Mouse (Mus musculus): ENCODE measurements around the gene Pitpna. TPM values are rescaled to one million over a fixed set of nuclear protein-coding genes. Genes with fewer than 3 reads are reported as not detected.
"Not testable (repeated sequence)": the region's sequence is repeated elsewhere in the genome, so short reads cannot be mapped to it uniquely, and the experiment has no call there.

Gene Pitpna
- polyA plus RNA-seq, 1 experiment from 2014 or later = 80.1 TPM

DNA sequence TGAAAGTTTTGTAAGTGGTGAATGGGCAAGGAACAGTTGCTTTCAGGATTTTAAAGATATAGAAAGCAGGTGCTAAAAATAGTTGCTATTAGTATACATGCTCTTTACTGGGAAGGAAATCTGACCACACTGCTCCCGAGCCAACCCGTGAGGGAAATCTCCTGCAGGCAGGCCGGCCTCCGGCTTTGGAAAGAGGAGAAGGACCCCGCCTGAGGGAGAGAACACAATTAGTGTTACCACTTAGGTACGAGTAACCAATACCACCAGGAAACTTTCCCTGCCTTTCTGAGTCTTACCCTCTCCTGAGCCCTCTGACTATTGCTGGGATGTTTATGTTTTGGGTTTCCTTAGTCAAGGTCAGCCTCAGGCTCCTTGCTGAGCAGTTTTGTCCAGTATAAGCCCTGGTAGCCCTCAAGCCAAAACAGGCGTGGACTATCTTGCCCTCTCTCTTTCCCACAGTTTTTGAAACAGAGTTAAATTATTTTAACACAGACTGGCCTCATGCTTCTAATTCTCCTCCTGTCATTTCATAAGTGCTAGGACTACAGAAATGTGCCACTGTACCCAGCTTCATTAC is 34.9 kb upstream of the Pitpna start:
- Histone ChIP-seq H3K27ac (peak overlapping the region; percentile 48; the same call in 1 of the 2 replicates), H3K4me1 (peaks cover 45% of the 10 kb centered on the region), H3K27me3 (ENCODE audit: insufficient read depth, poor library complexity, severe bottlenecking) (no peaks in the 10 kb centered on the region), H3K4me3 (no peak overlapping the region), H3K9me3 (no peaks in the 10 kb centered on the region), H3K36me3 (peaks cover 8% of the 10 kb centered on the region; the same call in 1 of the 2 replicates)
- DNase-seq (ENCODE audit: low spot score) = no peak
- 41% methylated on average over 7 of the region's 7 CpGs for WGBS

DNA sequence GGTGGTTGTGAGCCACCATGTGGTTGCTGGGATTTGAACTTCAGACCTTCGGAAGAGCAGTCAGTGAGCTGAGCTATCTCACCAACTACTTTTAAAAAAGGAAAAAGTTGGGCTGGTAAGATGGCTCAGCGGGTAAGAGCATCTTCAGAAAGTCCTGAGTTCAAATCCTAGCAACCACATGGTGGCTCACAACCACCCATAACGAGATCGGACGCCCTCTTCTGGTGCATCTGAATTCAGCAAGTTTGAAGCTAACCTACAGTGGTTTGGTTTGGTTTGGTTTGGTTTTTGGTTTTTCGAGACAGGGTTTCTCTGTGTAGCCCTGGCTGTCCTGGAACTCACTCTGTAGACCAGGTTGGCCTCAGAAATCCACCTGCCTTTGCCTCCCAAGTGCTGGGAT is 31.9 kb upstream of the Pitpna start:
- Histone ChIP-seq H3K36me3 (peaks cover 11% of the 10 kb centered on the region; the same call in 1 of the 2 replicates), H3K4me1 (peaks cover 23% of the 10 kb centered on the region)
- not testable (repeated sequence) for H3K9me3 ChIP-seq; H3K27ac ChIP-seq; H3K27me3 ChIP-seq (ENCODE audit: insufficient read depth, poor library complexity, severe bottlenecking); H3K4me3 ChIP-seq; DNase-seq (ENCODE audit: low spot score)
- WGBS = 83% methylated on average over 6 of the region's 6 CpGs

DNA sequence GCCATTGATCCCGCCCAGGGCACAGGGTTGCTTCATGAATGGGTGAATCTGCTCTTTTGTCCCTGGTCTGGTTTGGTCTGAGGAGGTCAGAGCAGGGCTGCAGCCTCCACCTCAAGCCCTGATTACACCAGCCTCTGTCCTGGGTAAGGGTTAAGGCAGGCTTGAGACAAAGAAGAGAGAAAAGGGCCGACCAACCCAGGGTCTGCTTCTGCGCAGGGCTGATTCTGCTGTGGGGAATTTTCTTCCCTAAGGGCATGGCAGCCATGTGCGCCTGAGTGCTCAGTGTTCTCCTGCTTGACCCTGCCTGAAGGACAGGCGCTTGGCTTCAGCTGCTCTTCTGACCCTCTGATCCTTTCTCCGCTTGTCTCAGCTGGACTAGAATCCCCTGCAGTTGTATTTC is 30.8 kb upstream of the Pitpna start:
- Histone ChIP-seq H3K4me3 (no peak overlapping the region), H3K27ac (peak overlapping the region; percentile 39; the same call in 1 of the 2 replicates), H3K9me3 (no peaks in the 10 kb centered on the region), H3K27me3 (ENCODE audit: insufficient read depth, poor library complexity, severe bottlenecking) (peaks cover 6% of the 10 kb centered on the region; the same call in 1 of the 2 replicates), H3K4me1 (peaks cover 23% of the 10 kb centered on the region), H3K36me3 (peaks cover 11% of the 10 kb centered on the region; the same call in 1 of the 2 replicates)
- WGBS = 81% methylated on average over 6 of the region's 6 CpGs
- DNase-seq (ENCODE audit: low spot score) = no peak

DNA sequence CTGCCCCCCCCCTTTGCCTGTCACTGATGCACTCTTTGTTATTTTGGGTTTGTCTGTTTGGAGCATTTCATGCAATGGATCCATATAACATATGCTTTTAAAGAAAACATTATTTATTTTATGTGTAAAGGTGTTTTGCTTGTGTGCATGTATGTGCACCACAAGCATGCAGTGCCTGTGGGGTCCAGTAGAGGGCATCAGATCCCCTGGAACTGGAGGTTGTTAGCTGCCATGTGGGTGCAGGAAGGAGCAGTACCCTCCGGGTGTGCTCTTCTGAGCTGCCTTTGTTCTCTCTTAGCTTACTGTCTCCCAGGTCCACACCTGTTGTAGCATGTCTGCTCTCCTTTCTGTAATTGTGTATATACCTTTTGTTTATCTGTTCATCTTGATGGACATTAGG is 29.8 kb upstream of the Pitpna start:
- WGBS = 92% methylated on average over 1 of the region's 1 CpGs
- no peak overlapping the region for H3K27ac ChIP-seq
- peaks cover 6% of the 10 kb centered on the region; the same call in 1 of the 2 replicates for H3K27me3 ChIP-seq (ENCODE audit: insufficient read depth, poor library complexity, severe bottlenecking)
- H3K4me3 ChIP-seq = no peak overlapping the region
- H3K9me3 ChIP-seq = no peaks in the 10 kb centered on the region
- no peak for DNase-seq (ENCODE audit: low spot score)
- H3K4me1 ChIP-seq = peaks cover 23% of the 10 kb centered on the region
- H3K36me3 ChIP-seq = peaks cover 11% of the 10 kb centered on the region; the same call in 1 of the 2 replicates

DNA sequence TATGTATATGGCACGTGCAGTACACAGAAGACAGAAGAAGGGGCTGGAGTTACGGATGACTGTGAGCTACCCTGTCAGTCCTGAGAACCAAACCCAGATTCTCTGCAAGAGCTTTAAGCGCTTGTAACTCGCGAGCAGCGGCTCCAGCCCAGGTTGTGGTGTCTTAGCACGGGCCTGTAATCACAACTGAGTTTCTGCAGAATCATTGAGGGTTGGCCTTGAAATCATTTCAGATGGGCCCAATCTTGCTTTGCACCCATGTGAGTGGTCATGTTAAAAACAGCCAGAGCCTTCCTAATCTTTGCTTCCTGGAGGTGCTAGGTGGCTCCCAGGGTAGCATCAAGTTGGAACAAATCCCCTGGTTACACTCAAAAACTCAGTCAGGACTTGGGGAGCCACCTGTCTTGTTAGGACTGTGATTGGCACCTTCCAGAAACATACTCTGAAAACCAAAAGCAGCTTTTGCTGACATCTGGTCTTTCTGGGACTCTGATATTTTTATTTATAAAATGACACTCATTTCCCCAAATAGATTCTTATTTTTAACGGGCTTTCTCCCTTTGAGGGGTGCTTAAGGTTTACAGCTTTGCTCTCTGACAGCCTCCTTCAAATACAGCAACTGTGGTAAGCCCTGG is 27.9 kb upstream of the Pitpna start:
- no peak for DNase-seq (ENCODE audit: low spot score)
- no peaks in the 10 kb centered on the region for H3K9me3 ChIP-seq
- WGBS = 85% methylated on average over 8 of the region's 8 CpGs
- H3K4me1 ChIP-seq = peaks cover 41% of the 10 kb centered on the region
- peaks cover 11% of the 10 kb centered on the region; the same call in 1 of the 2 replicates for H3K36me3 ChIP-seq
- H3K27me3 ChIP-seq (ENCODE audit: insufficient read depth, poor library complexity, severe bottlenecking) = peaks cover 6% of the 10 kb centered on the region; the same call in 1 of the 2 replicates
- H3K27ac ChIP-seq = no peak overlapping the region
- no peak overlapping the region for H3K4me3 ChIP-seq

DNA sequence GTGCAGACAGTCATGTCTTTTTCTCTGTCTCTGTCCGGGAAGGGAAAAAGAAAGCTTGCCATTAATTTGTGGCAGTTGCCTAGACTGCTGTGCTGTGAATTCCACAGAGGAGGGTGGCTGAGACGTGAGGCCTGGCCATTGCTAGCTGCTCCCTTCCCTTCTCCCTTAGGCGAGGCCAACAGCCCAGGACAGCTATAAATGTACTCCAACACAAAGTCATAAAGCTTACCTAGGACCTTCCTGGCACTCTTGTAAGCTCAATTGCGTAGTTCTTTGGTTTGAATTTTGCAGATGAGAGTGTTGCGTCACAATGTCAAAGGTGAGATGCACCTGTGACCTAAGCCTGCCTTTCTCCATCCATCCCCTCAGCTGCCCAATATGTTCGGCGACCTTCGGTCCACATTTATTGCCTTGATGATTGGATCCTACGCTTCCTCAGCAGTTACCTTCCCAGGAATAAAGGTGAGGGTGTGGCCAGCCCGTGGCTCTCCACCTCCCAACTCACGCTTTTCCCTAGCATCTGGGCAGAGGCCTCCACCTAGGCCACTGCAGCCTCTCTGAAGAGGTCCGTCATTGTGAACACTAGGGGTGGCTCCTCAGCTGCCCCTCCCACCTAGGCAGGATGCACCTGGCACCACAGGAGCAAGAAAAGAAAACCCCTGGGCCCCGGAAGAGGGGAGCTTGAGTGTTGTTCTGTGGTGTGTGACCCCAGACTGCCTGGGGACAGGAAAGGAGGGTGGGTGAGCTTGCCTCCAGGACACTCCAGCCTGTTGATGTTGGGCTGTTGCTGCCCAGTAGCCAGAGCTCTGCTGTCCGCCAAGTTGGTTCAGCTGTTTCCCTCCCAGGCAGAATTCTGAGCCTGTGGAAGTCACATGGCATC is 27.1 kb upstream of the Pitpna start:
- Histone ChIP-seq H3K27ac (0 out of 2 replicates have a peak overlapping the region, but pooled peaks have one; percentile 9), H3K4me3 (no peak overlapping the region), H3K27me3 (ENCODE audit: insufficient read depth, poor library complexity, severe bottlenecking) (peaks cover 6% of the 10 kb centered on the region; the same call in 1 of the 2 replicates), H3K4me1 (peaks cover 48% of the 10 kb centered on the region), H3K36me3 (peaks cover 11% of the 10 kb centered on the region; the same call in 1 of the 2 replicates), H3K9me3 (no peaks in the 10 kb centered on the region)
- DNase-seq (ENCODE audit: low spot score) = no peak
- 76% methylated on average over 14 of the region's 14 CpGs for WGBS

DNA sequence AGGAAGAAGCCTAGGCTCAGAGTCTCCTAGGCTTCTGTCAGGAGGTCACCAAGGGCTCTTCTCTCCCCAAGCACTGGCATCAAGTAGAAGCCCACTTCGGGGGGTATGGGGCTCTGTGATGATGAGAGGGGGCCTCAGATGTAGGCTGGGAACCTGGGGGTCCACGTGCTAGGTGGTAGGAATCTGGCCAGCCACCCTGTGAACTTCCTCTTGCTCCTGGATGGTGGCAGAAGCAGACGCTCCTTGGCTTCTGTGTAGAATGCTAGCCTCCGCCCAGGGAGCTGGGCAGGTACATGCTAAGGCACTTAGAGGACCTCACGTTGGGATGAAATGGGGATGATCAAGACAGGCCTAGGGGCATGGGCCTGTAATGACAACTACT is 26.5 kb upstream of the Pitpna start:
- DNase-seq (ENCODE audit: low spot score) = no peak
- Histone ChIP-seq H3K36me3 (peaks cover 11% of the 10 kb centered on the region; the same call in 1 of the 2 replicates), H3K4me3 (no peak overlapping the region), H3K9me3 (no peaks in the 10 kb centered on the region), H3K27me3 (ENCODE audit: insufficient read depth, poor library complexity, severe bottlenecking) (peaks cover 6% of the 10 kb centered on the region; the same call in 1 of the 2 replicates), H3K4me1 (peaks cover 54% of the 10 kb centered on the region), H3K27ac (0 out of 2 replicates have a peak overlapping the region, but pooled peaks have one; percentile 9)
- 76% methylated on average over 5 of the region's 5 CpGs for WGBS

DNA sequence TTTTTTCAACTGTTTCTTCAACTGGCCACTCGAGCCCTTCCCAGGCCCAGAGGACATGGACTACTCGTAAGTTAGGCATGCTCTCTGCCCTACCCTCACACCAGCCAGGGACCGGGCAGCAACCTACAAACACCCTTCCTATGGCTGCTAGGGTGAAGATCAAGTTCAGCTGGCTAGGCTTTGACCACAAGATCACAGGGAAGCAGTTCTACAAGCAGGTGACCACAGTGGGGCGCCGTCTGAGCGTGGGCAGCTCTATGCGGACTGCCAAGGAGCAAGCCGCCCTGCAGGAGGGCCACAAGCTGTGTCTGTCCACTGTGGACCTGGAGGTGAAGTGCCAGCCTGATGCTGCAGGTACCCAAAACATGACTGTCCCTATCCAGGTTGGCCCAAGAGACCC is 25.1 kb upstream of the Pitpna start:
- DNase-seq (ENCODE audit: low spot score) = no peak
- peaks cover 6% of the 10 kb centered on the region; the same call in 1 of the 2 replicates for H3K27me3 ChIP-seq (ENCODE audit: insufficient read depth, poor library complexity, severe bottlenecking)
- H3K4me3 ChIP-seq = no peak overlapping the region
- H3K9me3 ChIP-seq = no peaks in the 10 kb centered on the region
- H3K36me3 ChIP-seq = 0 out of 2 replicates have a peak, but pooled peaks cover 4% of the 10 kb centered on the region
- peak overlapping the region; percentile 77; the same call in 1 of the 2 replicates for H3K27ac ChIP-seq
- H3K4me1 ChIP-seq = peaks cover 63% of the 10 kb centered on the region
- 76% methylated on average over 8 of the region's 8 CpGs for WGBS

DNA sequence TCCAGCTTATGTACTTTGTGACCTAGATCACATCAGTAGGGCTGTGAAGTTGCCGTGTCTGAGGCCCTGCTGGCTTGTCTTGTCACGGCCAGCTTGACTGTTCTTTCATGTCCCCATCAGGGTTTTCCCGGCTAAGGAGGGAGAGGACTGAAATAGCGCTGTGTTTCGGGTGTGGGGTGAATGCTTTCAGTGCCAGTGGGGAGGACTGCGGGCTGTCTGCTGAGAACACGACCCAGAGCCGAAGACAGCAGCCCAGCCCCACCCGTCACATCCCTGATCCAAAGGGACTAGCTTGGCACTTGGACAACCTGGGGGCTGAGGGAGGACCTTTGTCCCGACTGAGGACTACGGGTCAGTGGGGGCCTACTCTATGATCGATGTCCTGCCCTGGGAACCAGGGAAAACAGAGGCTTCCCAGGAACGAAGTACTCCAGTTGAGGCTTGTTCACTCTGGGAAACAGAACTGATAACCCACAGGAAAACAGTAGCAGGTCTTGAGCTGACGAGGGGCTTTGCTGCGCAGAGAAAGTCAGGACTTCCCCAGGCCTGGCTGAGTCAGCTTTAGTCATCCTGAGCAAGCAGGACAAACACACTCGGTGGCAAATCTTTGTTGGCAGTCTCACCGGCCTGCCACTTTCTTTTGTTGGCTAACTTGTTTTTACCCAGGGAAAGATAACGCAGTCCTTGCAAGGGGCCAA is 23.9 kb upstream of the Pitpna start:
- Histone ChIP-seq H3K27me3 (ENCODE audit: insufficient read depth, poor library complexity, severe bottlenecking) (peaks cover 12% of the 10 kb centered on the region; the same call in 1 of the 2 replicates), H3K4me1 (peaks cover 69% of the 10 kb centered on the region), H3K4me3 (peak overlapping the region; percentile 30), H3K9me3 (no peaks in the 10 kb centered on the region), H3K27ac (peak overlapping the region; percentile 77), H3K36me3 (no peaks in the 10 kb centered on the region)
- no peak for DNase-seq (ENCODE audit: low spot score)
- 26% methylated on average over 18 of the region's 18 CpGs for WGBS

DNA sequence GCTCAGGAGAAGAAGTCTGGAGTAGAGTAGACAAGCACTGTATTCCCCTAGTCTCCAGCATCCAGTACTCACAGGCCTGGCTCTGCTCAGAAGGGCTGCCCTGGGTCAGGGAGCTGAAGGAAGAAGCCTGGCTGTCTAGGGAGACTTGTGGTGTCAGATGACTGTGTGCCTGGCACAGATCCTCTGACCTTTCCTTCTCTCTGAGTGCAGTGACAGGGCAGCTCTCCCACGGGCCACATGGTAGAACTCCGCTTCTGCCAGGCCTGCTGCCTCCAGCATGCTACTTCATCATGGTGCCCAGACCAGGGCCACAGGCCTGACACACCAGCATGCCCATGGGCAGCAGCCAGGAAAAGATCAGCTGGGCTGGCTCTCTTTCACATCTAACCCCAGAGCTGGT is 22.0 kb upstream of the Pitpna start:
- peak overlapping the region; percentile 48; the same call in 1 of the 2 replicates for H3K27ac ChIP-seq
- H3K4me1 ChIP-seq = peaks cover 71% of the 10 kb centered on the region
- H3K9me3 ChIP-seq = no peaks in the 10 kb centered on the region
- DNase-seq (ENCODE audit: low spot score) = no peak
- H3K27me3 ChIP-seq (ENCODE audit: insufficient read depth, poor library complexity, severe bottlenecking) = peaks cover 23% of the 10 kb centered on the region; the same call in 1 of the 2 replicates
- peaks cover 14% of the 10 kb centered on the region for H3K36me3 ChIP-seq
- H3K4me3 ChIP-seq = no peak overlapping the region
- 62% methylated on average over 2 of the region's 2 CpGs for whole genome bisulfite sequencing

DNA sequence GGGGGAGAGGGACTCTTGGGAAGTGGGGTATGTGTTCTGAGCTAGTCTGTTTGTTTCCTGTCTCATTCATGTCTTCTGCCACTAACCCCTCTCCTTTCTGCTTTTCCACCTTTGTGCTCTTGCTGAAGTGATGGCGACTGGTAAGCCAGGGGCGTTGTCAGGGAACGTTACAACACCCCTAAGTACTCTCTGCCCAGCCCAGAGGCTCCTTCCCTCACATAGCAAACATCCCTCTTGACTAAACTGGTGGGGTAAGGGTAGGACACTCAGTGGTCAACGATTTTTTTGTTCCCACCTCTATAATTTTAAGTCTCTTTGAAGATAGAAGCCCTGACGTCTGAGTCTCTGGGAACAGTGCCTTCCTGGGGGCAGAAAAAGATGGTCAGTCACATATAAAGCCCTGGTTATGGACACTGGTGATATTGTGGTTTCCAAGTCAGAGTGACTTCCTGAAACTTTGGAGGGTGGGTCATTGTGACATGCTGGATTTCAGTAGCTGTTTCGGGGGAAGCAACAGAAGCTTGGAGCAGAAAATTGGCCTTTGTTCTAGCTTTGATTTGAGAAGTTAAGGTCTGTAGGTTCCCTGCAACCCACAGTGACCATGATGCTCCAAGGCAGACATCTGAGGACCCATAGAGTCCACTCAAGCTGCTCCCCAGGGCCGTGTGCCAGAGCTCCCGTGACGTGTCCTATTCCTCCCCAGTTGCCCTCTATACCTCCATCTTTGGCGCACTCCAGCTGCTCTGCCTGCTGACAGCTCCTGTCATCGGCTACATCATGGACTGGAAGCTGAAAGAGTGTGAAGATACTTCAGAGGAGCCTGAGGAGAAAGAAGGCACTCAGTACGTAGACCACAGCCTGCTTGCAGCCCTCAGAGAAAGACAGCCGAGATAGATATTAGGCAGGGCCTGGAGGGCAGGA is 21.4 kb upstream of the Pitpna start:
- H3K36me3 ChIP-seq = peaks cover 15% of the 10 kb centered on the region
- H3K27ac ChIP-seq = peak overlapping the region; percentile 48; the same call in 1 of the 2 replicates
- H3K9me3 ChIP-seq = no peaks in the 10 kb centered on the region
- peaks cover 25% of the 10 kb centered on the region for H3K27me3 ChIP-seq (ENCODE audit: insufficient read depth, poor library complexity, severe bottlenecking)
- peak; percentile 85 for DNase-seq (ENCODE audit: low spot score)
- 52% methylated on average over 13 of the region's 13 CpGs for WGBS
- H3K4me1 ChIP-seq = peaks cover 73% of the 10 kb centered on the region
- no peak overlapping the region for H3K4me3 ChIP-seq
